ENCODE assay signal across 10 mouse cellular contexts in genomic region chr17:83918413-83919139, GRCm38 (mm10).
DNase-seq lines count a peak whose midpoint lies in the region; ATAC-seq and TF ChIP-seq lines count a peak whose summit lies in the region.
"Had no signal": no experiment of that assay in that cellular context is flagged by ENCODE, and none has a peak within 500 bp of the region (broad histone marks: within the 10 kb centered on the region; RNA-seq: fewer than 3 reads in every experiment).

No protein-coding gene starts in this region.

- no peak for ATAC-seq in lung, embryonic 14.5 days (ENCODE audit: insufficient read depth)
- no peak for ATAC-seq in embryonic facial prominence, embryonic 13.5 days (ENCODE audit: insufficient number of reproducible peaks, insufficient read depth, low FRiP score, low TSS enrichment, low read depth)
- ATAC-seq in kidney, embryonic 16.5 days (ENCODE audit: low FRiP score, low TSS enrichment) = 0 out of 2 replicates have a peak, but pooled peaks have one; percentile 36
- ATAC-seq in midbrain, embryonic 13.5 days = no peak

- DNase-seq in lung, embryonic 14.5 days = peak; percentile 59
- no peak for DNase-seq in lung, adult 2 months
- DNase-seq in natural killer cell, adult 2 months (ENCODE audit: low spot score in 2 of 2) = peak; percentile 51 to 58
- DNase-seq in right cerebral cortex, postnatal 4 days = no peak
- no peak for DNase-seq in cerebellum, adult 11-12 months

- H3K4me3 ChIP-seq in lung, embryonic 14.5 days (ENCODE audit: low read depth, low read length) = no peak overlapping the region
- no peak overlapping the region for H3K4me3 ChIP-seq in lung, adult 2 months (replicated peaks; ENCODE audit: extremely low read depth, low read depth, low read length)
- H3K4me3 ChIP-seq in embryonic facial prominence, embryonic 13.5 days = no peak overlapping the region
- H3K4me3 ChIP-seq in kidney, embryonic 16.5 days (ENCODE audit: low read length) = no peak overlapping the region
- no peak overlapping the region for H3K4me3 ChIP-seq in midbrain, embryonic 13.5 days (replicated peaks)
- H3K4me3 ChIP-seq: erythroblast, embryonic 14.5 days; liver, embryonic 15.5 days had no signal

- no peaks in the 10 kb centered on the region for H3K27me3 ChIP-seq in lung, embryonic 14.5 days (ENCODE audit: insufficient read depth, low read length)
- no peaks in the 10 kb centered on the region for H3K27me3 ChIP-seq in embryonic facial prominence, embryonic 13.5 days
- H3K27me3 ChIP-seq in kidney, embryonic 16.5 days (ENCODE audit: insufficient read depth, low read length) = no peaks in the 10 kb centered on the region
- H3K27me3 ChIP-seq in midbrain, embryonic 13.5 days = no peaks in the 10 kb centered on the region
- H3K27me3 ChIP-seq: liver, embryonic 15.5 days had no signal

- no peak overlapping the region for H3K9ac ChIP-seq in lung, embryonic 14.5 days
- H3K9ac ChIP-seq in embryonic facial prominence, embryonic 13.5 days = no peak overlapping the region
- no peak overlapping the region for H3K9ac ChIP-seq in kidney, embryonic 16.5 days (replicated peaks; ENCODE audit: low read length)
- no peak overlapping the region for H3K9ac ChIP-seq in midbrain, embryonic 13.5 days (replicated peaks)
- H3K9ac ChIP-seq: liver, embryonic 15.5 days had no signal

- no peak for TF ChIP-seq CTCF in lung, embryonic 14.5 days (IDR thresholded peaks at IDR 0.05; ENCODE audit: low read depth)
- no peak for TF ChIP-seq CTCF in lung, adult 2 months (IDR thresholded peaks at IDR 0.05; ENCODE audit: insufficient read depth, low read length)

- 64% methylated on average over 9 of the region's 9 CpGs for WGBS in lung, embryonic 14.5 days
- WGBS in lung, adult 2 months = 49% methylated on average over 9 of the region's 9 CpGs
- 47% methylated on average over 9 of the region's 9 CpGs for WGBS in embryonic facial prominence, embryonic 13.5 days
- WGBS in kidney, embryonic 16.5 days = 64% methylated on average over 9 of the region's 9 CpGs
- 79% methylated on average over 9 of the region's 9 CpGs for WGBS in midbrain, embryonic 13.5 days

- H3K4me1 ChIP-seq in lung, embryonic 14.5 days (ENCODE audit: insufficient read depth) = peaks cover 26% of the 10 kb centered on the region
- H3K4me1 ChIP-seq in lung, adult 2 months (ENCODE audit: control insufficient read depth, insufficient read depth, low read length) = peaks cover 16% of the 10 kb centered on the region
- H3K4me1 ChIP-seq in embryonic facial prominence, embryonic 13.5 days = peaks cover 70% of the 10 kb centered on the region
- peaks cover 35% of the 10 kb centered on the region for H3K4me1 ChIP-seq in kidney, embryonic 16.5 days (ENCODE audit: insufficient read depth, low read length)
- H3K4me1 ChIP-seq in midbrain, embryonic 13.5 days (replicated peaks) = no peaks in the 10 kb centered on the region; the same call in 1 of the 2 replicates

- TF ChIP-seq POLR2A in lung, adult 2 months (IDR thresholded peaks at IDR 0.05; ENCODE audit: borderline replicate concordance, extremely low read depth, low read depth, low read length) = no peak

- H3K27ac ChIP-seq in lung, embryonic 14.5 days (ENCODE audit: low read depth) = peak overlapping the region; percentile 54; the same call in 1 of the 2 replicates
- peak overlapping the region; percentile 83; the same call in 1 of the 2 replicates for H3K27ac ChIP-seq in embryonic facial prominence, embryonic 13.5 days
- peak overlapping the region; percentile 90 for H3K27ac ChIP-seq in kidney, embryonic 16.5 days (ENCODE audit: low read length)
- H3K27ac ChIP-seq in midbrain, embryonic 13.5 days = no peak overlapping the region
- H3K27ac ChIP-seq: liver, embryonic 15.5 days had no signal

- no peak overlapping the region for H3K4me2 ChIP-seq in lung, embryonic 14.5 days
- no peak overlapping the region for H3K4me2 ChIP-seq in embryonic facial prominence, embryonic 13.5 days
- H3K4me2 ChIP-seq in kidney, embryonic 16.5 days (replicated peaks; ENCODE audit: low read depth, low read length) = no peak overlapping the region
- H3K4me2 ChIP-seq in midbrain, embryonic 13.5 days (replicated peaks) = no peak overlapping the region
- H3K4me2 ChIP-seq: liver, embryonic 15.5 days had no signal

- H3K9me3 ChIP-seq in lung, embryonic 14.5 days (ENCODE audit: low read depth, low read length) = no peaks in the 10 kb centered on the region
- H3K9me3 ChIP-seq in embryonic facial prominence, embryonic 13.5 days = no peaks in the 10 kb centered on the region
- no peaks in the 10 kb centered on the region for H3K9me3 ChIP-seq in kidney, embryonic 16.5 days (ENCODE audit: low read length)
- H3K9me3 ChIP-seq in midbrain, embryonic 13.5 days = no peaks in the 10 kb centered on the region
- H3K9me3 ChIP-seq: liver, embryonic 15.5 days had no signal

- no peaks in the 10 kb centered on the region for H3K36me3 ChIP-seq in lung, embryonic 14.5 days (ENCODE audit: insufficient read depth)
- H3K36me3 ChIP-seq in embryonic facial prominence, embryonic 13.5 days = no peaks in the 10 kb centered on the region
- H3K36me3 ChIP-seq in kidney, embryonic 16.5 days (ENCODE audit: insufficient read depth, low read length) = no peaks in the 10 kb centered on the region
- H3K36me3 ChIP-seq in midbrain, embryonic 13.5 days = no peaks in the 10 kb centered on the region
- H3K36me3 ChIP-seq: liver, embryonic 15.5 days had no signal

Comparison
In these comparisons a context has a peak if more than half of its experiments do, and no peak if none do; other contexts are left out.
1. DNase-seq: peak in lung, embryonic 14.5 days (single experiment) and natural killer cell, adult 2 months (2 of 2); none in lung, adult 2 months (single experiment), right cerebral cortex, postnatal 4 days (single experiment) and cerebellum, adult 11-12 months (single experiment).